Comparison of ENCODE assay signal across 22 mouse cellular contexts in genomic region chr1:78399755-78400154, GRCm38 (mm10).
A peak's percentile ranks its signal among the peaks of the same experiment; 100 is the strongest.
DNase-seq lines count a peak whose midpoint lies in the region; ATAC-seq and TF ChIP-seq lines count a peak whose summit lies in the region.
"Had no signal": no experiment of that assay in that cellular context is flagged by ENCODE, and none has a peak within 500 bp of the region (broad histone marks: within the 10 kb centered on the region; RNA-seq: fewer than 3 reads in every experiment).

No protein-coding gene starts in this region.

- TF ChIP-seq CTCF in intestine, postnatal 0 days (IDR thresholded peaks at IDR 0.05; ENCODE audit: low read depth) = 0 out of 2 replicates have a peak, but pooled peaks have one; percentile 15

- WGBS in hindbrain, embryonic 10.5 days = 82% methylated on average over 3 of the region's 3 CpGs
- WGBS in hindbrain, embryonic 11.5 days = 80% methylated on average over 3 of the region's 3 CpGs
- WGBS in intestine, postnatal 0 days = 25% methylated on average over 3 of the region's 3 CpGs
- WGBS in stomach, embryonic 16.5 days = 76% methylated on average over 3 of the region's 3 CpGs

- H3K4me3 ChIP-seq in hindbrain, embryonic 10.5 days = no peak overlapping the region
- no peak overlapping the region for H3K4me3 ChIP-seq in hindbrain, embryonic 11.5 days (ENCODE audit: low read depth, low read length)
- H3K4me3 ChIP-seq in intestine, postnatal 0 days (ENCODE audit: low read depth, low read length) = no peak overlapping the region
- no peak overlapping the region for H3K4me3 ChIP-seq in stomach, embryonic 16.5 days (replicated peaks; ENCODE audit: low read length)
- H3K4me3 ChIP-seq: embryonic facial prominence, embryonic 10.5 days; gastrocnemius, adult 2 months; heart, adult 2 months; heart, embryonic 15.5 days; hindbrain, embryonic 12.5 days had no signal

- no peak overlapping the region for H3K9ac ChIP-seq in hindbrain, embryonic 11.5 days (ENCODE audit: low read depth, low read length)
- no peak overlapping the region for H3K9ac ChIP-seq in intestine, postnatal 0 days (ENCODE audit: low read depth, low read length)
- H3K9ac ChIP-seq in stomach, embryonic 16.5 days (ENCODE audit: low read length) = no peak overlapping the region
- H3K9ac ChIP-seq: heart, embryonic 15.5 days; hindbrain, embryonic 12.5 days had no signal

- no peaks in the 10 kb centered on the region for H3K36me3 ChIP-seq in hindbrain, embryonic 10.5 days
- H3K36me3 ChIP-seq in hindbrain, embryonic 11.5 days (ENCODE audit: control insufficient read depth, insufficient read depth, low read length) = no peaks in the 10 kb centered on the region
- H3K36me3 ChIP-seq in intestine, postnatal 0 days (ENCODE audit: control insufficient read depth, insufficient read depth) = peaks cover 7% of the 10 kb centered on the region; the same call in 1 of the 2 replicates
- H3K36me3 ChIP-seq in stomach, embryonic 16.5 days (ENCODE audit: control insufficient read depth, insufficient read depth, low read length) = no peaks in the 10 kb centered on the region
- H3K36me3 ChIP-seq: embryonic facial prominence, embryonic 10.5 days; heart, embryonic 15.5 days; hindbrain, embryonic 12.5 days had no signal

- H3K9me3 ChIP-seq in hindbrain, embryonic 10.5 days = no peaks in the 10 kb centered on the region
- H3K9me3 ChIP-seq in hindbrain, embryonic 11.5 days (ENCODE audit: control insufficient read depth, low read length) = no peaks in the 10 kb centered on the region
- H3K9me3 ChIP-seq in intestine, postnatal 0 days (ENCODE audit: control insufficient read depth) = no peaks in the 10 kb centered on the region
- H3K9me3 ChIP-seq in stomach, embryonic 16.5 days (replicated peaks; ENCODE audit: control insufficient read depth, low read length) = no peaks in the 10 kb centered on the region
- H3K9me3 ChIP-seq: embryonic facial prominence, embryonic 10.5 days; heart, embryonic 15.5 days; hindbrain, embryonic 12.5 days had no signal

- 0 out of 2 replicates have a peak overlapping the region, but pooled peaks have one; percentile 6 for H3K27ac ChIP-seq in hindbrain, embryonic 10.5 days
- H3K27ac ChIP-seq in hindbrain, embryonic 11.5 days (ENCODE audit: low read depth, low read length) = no peak overlapping the region
- H3K27ac ChIP-seq in intestine, postnatal 0 days (ENCODE audit: low read depth, low read length) = peak overlapping the region; percentile 42; the same call in 1 of the 2 replicates
- H3K27ac ChIP-seq in stomach, embryonic 16.5 days (ENCODE audit: low read length) = no peak overlapping the region
- H3K27ac ChIP-seq: embryonic facial prominence, embryonic 10.5 days; gastrocnemius, adult 2 months; heart, adult 2 months; heart, embryonic 15.5 days; hindbrain, embryonic 12.5 days had no signal

- no peaks in the 10 kb centered on the region for H3K27me3 ChIP-seq in hindbrain, embryonic 10.5 days (ENCODE audit: insufficient read depth, poor library complexity, severe bottlenecking)
- no peaks in the 10 kb centered on the region for H3K27me3 ChIP-seq in hindbrain, embryonic 11.5 days (ENCODE audit: control insufficient read depth, insufficient read depth, low read length)
- no peaks in the 10 kb centered on the region for H3K27me3 ChIP-seq in intestine, postnatal 0 days (replicated peaks; ENCODE audit: control insufficient read depth, insufficient read depth, low read length)
- H3K27me3 ChIP-seq in stomach, embryonic 16.5 days (ENCODE audit: control insufficient read depth, insufficient read depth, low read length) = no peaks in the 10 kb centered on the region
- H3K27me3 ChIP-seq: CH12.LX; heart, embryonic 15.5 days had no signal

- H3K4me2 ChIP-seq in hindbrain, embryonic 11.5 days (replicated peaks; ENCODE audit: low read depth, low read length) = no peak overlapping the region
- no peak overlapping the region for H3K4me2 ChIP-seq in intestine, postnatal 0 days (replicated peaks; ENCODE audit: low read depth)
- no peak overlapping the region for H3K4me2 ChIP-seq in stomach, embryonic 16.5 days (ENCODE audit: low read depth, low read length)
- H3K4me2 ChIP-seq: heart, embryonic 11.5 days; heart, embryonic 15.5 days; hindbrain, embryonic 12.5 days had no signal

- H3K4me1 ChIP-seq in hindbrain, embryonic 10.5 days (replicated peaks) = peaks cover 20% of the 10 kb centered on the region
- no peaks in the 10 kb centered on the region for H3K4me1 ChIP-seq in hindbrain, embryonic 11.5 days (replicated peaks; ENCODE audit: control insufficient read depth, insufficient read depth, low read length)
- H3K4me1 ChIP-seq in intestine, postnatal 0 days (replicated peaks; ENCODE audit: control insufficient read depth, insufficient read depth, low read length) = peaks cover 3% of the 10 kb centered on the region; the same call in 1 of the 2 replicates
- H3K4me1 ChIP-seq in stomach, embryonic 16.5 days (ENCODE audit: control insufficient read depth, insufficient read depth, low read length) = peaks cover 3% of the 10 kb centered on the region; the same call in 1 of the 2 replicates

- DNase-seq in hindbrain, embryonic 10.5 days (ENCODE audit: low spot score) = no peak
- no peak for DNase-seq in hindbrain, embryonic 11.5 days (ENCODE audit: low spot score)
- no peak for DNase-seq in spleen, adult 18-20 months
- DNase-seq in cerebellum, postnatal 25 days = no peak
- DNase-seq in adrenal gland, adult 8-10 months = no peak
- DNase-seq: adrenal gland, postnatal 10 days; cerebellum, adult 11 months; cerebellum, adult 9-10 months; cerebellum, postnatal 36 days; gastrocnemius, adult 2 months; heart, adult 2 months; heart, postnatal 14 days had no signal

- no peak for ATAC-seq in hindbrain, embryonic 11.5 days (ENCODE audit: low FRiP score)
- peak; percentile 88 for ATAC-seq in intestine, postnatal 0 days
- ATAC-seq in stomach, embryonic 16.5 days (ENCODE audit: insufficient read depth, low FRiP score) = peak; percentile 50; the same call in 1 of the 2 replicates
- ATAC-seq: forebrain, embryonic 14.5 days; hindbrain, embryonic 16.5 days; inflammation-experienced regulatory T-cells, adult 6 months had no signal

Comparison
In these comparisons a context has a peak if more than half of its experiments do, and no peak if none do; other contexts are left out.
1. H3K27ac ChIP-seq: peak in hindbrain, embryonic 10.5 days (single experiment) and intestine, postnatal 0 days (single experiment); none in hindbrain, embryonic 11.5 days (single experiment) and stomach, embryonic 16.5 days (single experiment).